In genomic region chr8:71610822-71611651, GRCm38 (mm10) we compare ENCODE assay signal across 8 mouse cellular contexts. TPM values are rescaled to one million over a fixed set of nuclear protein-coding genes. Genes with fewer than 3 reads are reported as not detected.
DNase-seq lines count a peak whose midpoint lies in the region; ATAC-seq and TF ChIP-seq lines count a peak whose summit lies in the region.

Gene Colgalt1, plus strand, starts transcription at chr8:71610998.

- peak within 1 kb of the TSS; percentile 82 for H3K4me2 ChIP-seq in forebrain, embryonic 16.5 days (ENCODE audit: low read length)
- H3K4me2 ChIP-seq in lung, embryonic 14.5 days: peak within 1 kb of the TSS; percentile 90

- peak; percentile 89 for DNase-seq in G1E (ENCODE audit: low spot score)
- DNase-seq in cerebellum, adult 18-20 months: peak; percentile 96 to 99
- DNase-seq in heart, postnatal 36 days: peak; percentile 94 to 96
- peak; percentile 94 to 99 for DNase-seq in layer of hippocampus, adult 2 months (ENCODE audit: low spot score in 2 of 2)
- DNase-seq in lung, embryonic 14.5 days: peak; percentile 99
- DNase-seq in thymus, adult 2 months: peak; percentile 97

- TF ChIP-seq CTCF in G1E (IDR thresholded peaks at IDR 0.05; ENCODE audit: low read depth, low read length): no peak
- TF ChIP-seq CTCF in layer of hippocampus, adult 2 months (conservative IDR thresholded peaks at IDR 0.05): peak; percentile 65
- TF ChIP-seq CTCF in lung, embryonic 14.5 days (IDR thresholded peaks at IDR 0.05; ENCODE audit: low read depth): no peak
- TF ChIP-seq CTCF in olfactory bulb, adult 2 months (IDR thresholded peaks at IDR 0.05; ENCODE audit: insufficient read depth, low read depth, low read length): peak; percentile 32
- TF ChIP-seq CTCF in thymus, adult 2 months (IDR thresholded peaks at IDR 0.05; ENCODE audit: borderline replicate concordance, control insufficient read depth, extremely low read depth, insufficient read depth, low read length, poor library complexity): peak; percentile 69

- H3K27ac ChIP-seq in forebrain, embryonic 16.5 days (ENCODE audit: low read length): peak within 1 kb of the TSS; percentile 89
- H3K27ac ChIP-seq in layer of hippocampus, adult 2 months: peak within 1 kb of the TSS; percentile 95
- H3K27ac ChIP-seq in lung, embryonic 14.5 days (ENCODE audit: low read depth): peak within 1 kb of the TSS; percentile 85
- H3K27ac ChIP-seq in olfactory bulb, adult 2 months (ENCODE audit: insufficient read depth, low read depth, low read length): peak within 1 kb of the TSS; percentile 52
- H3K27ac ChIP-seq in thymus, adult 2 months (ENCODE audit: control insufficient read depth, insufficient read depth, low read length): 0 out of 2 replicates have a peak within 1 kb of the TSS, but pooled peaks have one; percentile 19

- peak within 1 kb of the TSS; percentile 78 for H3K9ac ChIP-seq in forebrain, embryonic 16.5 days (replicated peaks; ENCODE audit: low read depth, low read length)
- H3K9ac ChIP-seq in lung, embryonic 14.5 days: peak within 1 kb of the TSS; percentile 88

- intact Hi-C loops in heart, postnatal 36 days (cut with DNase I): no loop called here

- no peaks in the 10 kb centered on the region for H3K27me3 ChIP-seq in G1E (ENCODE audit: insufficient read depth, low read length)
- no peaks in the 10 kb centered on the region for H3K27me3 ChIP-seq in forebrain, embryonic 16.5 days (replicated peaks; ENCODE audit: control insufficient read depth, insufficient read depth, low read length)
- H3K27me3 ChIP-seq in lung, embryonic 14.5 days (ENCODE audit: insufficient read depth, low read length): no peaks in the 10 kb centered on the region
- H3K27me3 ChIP-seq in thymus, adult 2 months (ENCODE audit: control insufficient read depth, insufficient read depth, low read length): no peaks in the 10 kb centered on the region

- H3K9me3 ChIP-seq in G1E (replicated peaks): no peaks in the 10 kb centered on the region
- no peaks in the 10 kb centered on the region for H3K9me3 ChIP-seq in forebrain, embryonic 16.5 days (ENCODE audit: control insufficient read depth, low read length)
- no peaks in the 10 kb centered on the region for H3K9me3 ChIP-seq in lung, embryonic 14.5 days (ENCODE audit: low read depth, low read length)

- 0% methylated on average over 71 of the region's 82 CpGs for WGBS in forebrain, embryonic 16.5 days
- WGBS in lung, embryonic 14.5 days: under 1% methylated on average over 80 of the region's 82 CpGs
- under 1% methylated on average over 82 of the region's 82 CpGs for WGBS in olfactory bulb, adult 2 months
- under 1% methylated on average over 82 of the region's 82 CpGs for WGBS in thymus, adult 2 months

- H3K4me1 ChIP-seq in G1E (ENCODE audit: insufficient read depth, low read depth, low read length): peaks cover 43% of the 10 kb centered on the region
- peaks cover 13% of the 10 kb centered on the region for H3K4me1 ChIP-seq in forebrain, embryonic 16.5 days (replicated peaks; ENCODE audit: control insufficient read depth, insufficient read depth, low read length)
- H3K4me1 ChIP-seq in lung, embryonic 14.5 days (ENCODE audit: insufficient read depth): peaks cover 10% of the 10 kb centered on the region
- H3K4me1 ChIP-seq in olfactory bulb, adult 2 months (ENCODE audit: control insufficient read depth, insufficient read depth, low read length): peaks cover 9% of the 10 kb centered on the region
- peaks cover 18% of the 10 kb centered on the region for H3K4me1 ChIP-seq in thymus, adult 2 months (replicated peaks; ENCODE audit: control insufficient read depth, insufficient read depth, low read length)

- peak; percentile 98 for ATAC-seq in G1E (ENCODE audit: extremely low read depth, insufficient number of reproducible peaks, low FRiP score, poor library complexity, severe bottlenecking)
- ATAC-seq in forebrain, embryonic 16.5 days: peak; percentile 99
- ATAC-seq in lung, embryonic 14.5 days (ENCODE audit: insufficient read depth): peak; percentile 100

- H3K36me3 ChIP-seq in G1E (replicated peaks): peaks cover 72% of the 10 kb centered on the region
- peaks cover 4% of the 10 kb centered on the region for H3K36me3 ChIP-seq in forebrain, embryonic 16.5 days (ENCODE audit: control insufficient read depth, insufficient read depth)
- peaks cover 27% of the 10 kb centered on the region for H3K36me3 ChIP-seq in lung, embryonic 14.5 days (ENCODE audit: insufficient read depth)
- H3K36me3 ChIP-seq in thymus, adult 2 months (ENCODE audit: control insufficient read depth, insufficient read depth, low read length): no peaks in the 10 kb centered on the region

- peak within 1 kb of the TSS; percentile 99 for H3K4me3 ChIP-seq in G1E (ENCODE audit: low read depth, low read length)
- peak within 1 kb of the TSS; percentile 84 for H3K4me3 ChIP-seq in forebrain, embryonic 16.5 days (replicated peaks; ENCODE audit: low read length)
- H3K4me3 ChIP-seq in layer of hippocampus, adult 2 months: peak within 1 kb of the TSS; percentile 94
- peak within 1 kb of the TSS; percentile 92 for H3K4me3 ChIP-seq in lung, embryonic 14.5 days (ENCODE audit: low read depth, low read length)
- H3K4me3 ChIP-seq in olfactory bulb, adult 2 months (ENCODE audit: insufficient read depth, low read depth, low read length): peak within 1 kb of the TSS; percentile 63
- peak within 1 kb of the TSS; percentile 63 for H3K4me3 ChIP-seq in thymus, adult 2 months (ENCODE audit: control insufficient read depth, insufficient read depth, low read length)

- TF ChIP-seq POLR2A in olfactory bulb, adult 2 months (IDR thresholded peaks at IDR 0.05; ENCODE audit: insufficient read depth, low read depth, low read length): peak; percentile 88
- 0 out of 2 replicates have a peak, but pooled peaks have one; percentile 27 for TF ChIP-seq POLR2A in thymus, adult 2 months (IDR thresholded peaks at IDR 0.05; ENCODE audit: control insufficient read depth, extremely low read depth, insufficient read depth, low read length, poor library complexity)

RNA-seq across cellular contexts. Expression of gene Colgalt1, which starts in this region (rescaled TPM):
- 35.7 and 38.7 TPM in 2 replicates for total RNA-seq in G1E (2014; fragmentation: Nextera tagmentation)
- 30.5 and 42.4 TPM in 2 replicates for total RNA-seq in G1E (2017)
- polyA plus RNA-seq in G1E (2012): 37.6 and 42.6 TPM in 2 replicates
- 60.4 and 63.6 TPM in 2 replicates for polyA plus RNA-seq in forebrain, embryonic 16.5 days (2015; fragmentation: Nextera tagmentation; extraction: Ambion mirVana)
- 10 to 100 TPM; 40.2 to 45.2 TPM for total RNA-seq in heart, postnatal 36 days (2021)
- 10 to 100 TPM; 52.4 to 60.1 TPM for total RNA-seq in layer of hippocampus, adult 2 months (2021)
- polyA plus RNA-seq in lung, embryonic 14.5 days (2014; fragmentation: Nextera tagmentation; extraction: Ambion mirVana): 87.5 and 90.5 TPM in 2 replicates
- 143 TPM in 1 of 2 replicates, not detected in the other for polyA plus RNA-seq in olfactory bulb, adult 2 months (2012; ENCODE audit: insufficient read depth, insufficient read length, low replicate concordance, missing spikeins)
- polyA plus RNA-seq in thymus, adult 2 months (2012; rRNA removed): 134 and 158 TPM in 2 replicates

Comparison
In these comparisons a context has a peak if more than half of its experiments do, and no peak if none do; other contexts are left out.
1. Peak in every context shown above with its lines: DNase-seq, ATAC-seq, H3K4me3 ChIP-seq and H3K27ac ChIP-seq.
2. CTCF ChIP-seq: peak in layer of hippocampus, adult 2 months (single experiment), olfactory bulb, adult 2 months (single experiment) and thymus, adult 2 months (single experiment); none in G1E (single experiment) and lung, embryonic 14.5 days (single experiment).
3. H3K27ac ChIP-seq: peak in every context shown above with its lines; median percentile 95 in layer of hippocampus, adult 2 months; 89 in forebrain, embryonic 16.5 days; 85 in lung, embryonic 14.5 days; 52 in olfactory bulb, adult 2 months; 19 in thymus, adult 2 months.